Mouse (Mus musculus) right cerebral cortex, adult 18-20 months (tissue): ENCODE measurements at regions not wholly inside any gene's neighbourhood (a gene's known extent, or its start where the extent isn't known, plus 50 kb on each side); places are given as distances from the start of the nearest gene placed in this dataset.

Experiments
- DNase-seq: peaks from one replicate; pipeline ENCODE4 v3.0.0; 2022; ENCODE audit warnings: mixed read lengths

DNA sequence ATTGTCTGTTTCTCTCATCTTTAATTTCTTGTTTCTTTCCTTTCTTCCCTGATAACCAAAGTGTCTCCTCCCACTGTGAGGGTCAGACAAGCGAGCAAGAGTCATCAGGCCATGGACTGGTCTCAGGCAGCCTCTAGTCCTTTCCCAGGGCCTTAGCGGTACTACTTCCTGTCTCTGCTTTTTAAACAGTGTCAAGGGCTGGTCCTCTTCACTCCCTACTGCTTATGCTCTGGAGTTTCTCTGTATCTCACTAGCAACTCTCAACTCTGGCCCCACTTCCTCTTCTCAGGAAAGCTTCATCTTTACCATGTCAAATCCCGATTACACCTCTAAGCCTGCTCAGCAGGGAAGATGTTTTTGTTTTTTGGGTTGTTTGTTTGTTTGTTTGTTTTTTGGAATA lies 124.1 kb downstream of the Pten start:
- DNase-seq = no peak

GRCm38 (mm10) chr19:32884279-32884678 lies 127.0 kb downstream of the Pten start:
- DNase-seq = no peak

- DNase-seq = no peak
Observed at GRCm38 (mm10) chr19:32885481-32886131, 128.3 kb downstream of the Pten start.

DNA sequence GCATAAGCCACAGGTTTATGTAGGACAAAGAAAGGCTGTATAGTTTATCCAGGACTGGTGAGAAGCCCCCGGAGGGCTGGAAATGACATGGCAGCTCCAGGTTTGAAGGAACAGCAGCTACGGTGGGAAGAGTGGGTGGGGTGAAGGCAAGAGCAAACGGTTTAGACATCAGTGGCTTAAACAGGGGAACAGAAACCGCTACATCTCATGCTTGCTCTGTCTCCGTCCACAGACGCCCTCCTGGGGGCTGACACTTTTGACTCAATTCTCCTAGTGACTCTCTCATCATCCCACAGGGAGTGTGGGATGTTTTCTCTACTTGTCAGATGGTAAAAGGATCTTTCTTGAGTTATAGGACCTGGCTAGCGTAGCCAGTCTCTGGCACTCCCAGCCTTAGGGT lies 129.9 kb downstream of the Pten start:
- DNase-seq = no peak

DNA sequence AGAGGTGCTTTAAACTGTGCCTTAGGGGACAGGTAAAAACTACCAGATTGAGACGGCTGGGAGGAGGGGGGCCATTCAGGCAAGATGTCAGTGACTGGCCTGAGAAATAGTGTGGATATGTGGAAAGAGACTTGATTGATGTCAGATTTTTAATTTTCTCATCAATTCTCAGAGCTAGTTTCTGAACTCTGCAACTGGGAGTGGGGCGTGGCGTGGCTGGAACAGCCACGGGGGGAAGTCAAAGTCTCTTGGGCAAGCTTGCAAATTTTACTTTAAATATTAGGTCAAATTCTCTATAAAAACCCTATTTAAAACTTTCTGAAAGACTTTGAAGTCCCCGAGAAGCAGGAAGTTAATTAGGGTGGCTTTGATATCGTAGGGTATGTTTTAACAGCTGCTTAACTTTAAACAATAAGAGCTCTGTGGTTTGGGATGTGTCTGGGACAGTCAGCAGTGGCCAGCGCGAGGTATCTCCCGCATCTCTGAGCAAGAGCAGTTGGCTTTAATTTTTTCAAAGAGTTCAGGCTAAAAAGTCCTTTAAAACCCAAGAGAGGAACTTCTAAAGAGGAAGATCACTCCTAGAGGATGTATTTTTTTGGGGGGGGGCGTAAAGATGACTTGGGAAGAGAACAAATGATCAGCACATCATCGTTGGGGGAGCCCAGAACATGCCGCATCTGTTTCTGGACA lies 131.5 kb downstream of the Pten start:
- DNase-seq = no peak

DNA sequence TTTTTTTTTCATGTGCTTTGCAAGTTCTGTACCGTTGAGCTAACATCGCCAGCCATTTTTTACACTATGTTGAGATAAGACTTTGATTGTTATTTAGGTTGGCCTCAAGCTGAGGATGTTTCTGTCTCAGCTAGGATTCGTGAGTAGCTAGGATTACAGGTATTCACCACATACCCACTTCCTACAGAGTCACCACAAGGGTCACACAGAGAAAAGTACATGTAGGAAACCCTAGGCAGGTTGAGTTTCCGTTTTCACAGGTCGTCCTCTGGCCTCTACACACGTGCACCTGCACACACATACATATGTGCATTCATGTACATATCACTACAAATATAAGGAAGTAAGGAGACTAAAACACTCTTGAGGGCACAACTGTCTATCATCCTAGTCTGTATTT lies 133.5 kb downstream of the Pten start:
- DNase-seq = no peak

DNA sequence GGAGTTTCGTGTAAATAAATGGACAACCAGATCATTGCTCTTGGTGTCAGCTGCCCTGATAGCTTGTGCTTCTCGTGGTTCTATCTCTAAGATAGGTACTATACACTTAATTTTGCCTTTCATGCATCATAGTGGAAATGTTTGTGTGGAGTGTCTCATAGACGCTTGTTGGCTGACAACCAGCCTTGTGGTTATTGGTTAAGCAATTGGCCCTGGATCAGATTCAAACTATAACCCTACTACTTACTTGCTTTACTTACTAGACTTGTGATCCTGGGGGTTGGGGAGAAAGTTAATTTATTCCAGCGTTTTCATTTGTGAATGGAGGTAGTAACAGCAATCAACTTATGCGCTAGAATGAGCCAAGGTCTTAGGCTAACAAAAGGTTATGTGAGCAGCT lies 135.2 kb downstream of the Pten start:
- DNase-seq = no peak

- DNase-seq = no peak
Observed at GRCm38 (mm10) chr19:32903454-32904108, 146.3 kb downstream of the Pten start.

- no peak for DNase-seq
Observed at GRCm38 (mm10) chr19:32904517-32904916, 147.2 kb downstream of the Pten start.

DNA sequence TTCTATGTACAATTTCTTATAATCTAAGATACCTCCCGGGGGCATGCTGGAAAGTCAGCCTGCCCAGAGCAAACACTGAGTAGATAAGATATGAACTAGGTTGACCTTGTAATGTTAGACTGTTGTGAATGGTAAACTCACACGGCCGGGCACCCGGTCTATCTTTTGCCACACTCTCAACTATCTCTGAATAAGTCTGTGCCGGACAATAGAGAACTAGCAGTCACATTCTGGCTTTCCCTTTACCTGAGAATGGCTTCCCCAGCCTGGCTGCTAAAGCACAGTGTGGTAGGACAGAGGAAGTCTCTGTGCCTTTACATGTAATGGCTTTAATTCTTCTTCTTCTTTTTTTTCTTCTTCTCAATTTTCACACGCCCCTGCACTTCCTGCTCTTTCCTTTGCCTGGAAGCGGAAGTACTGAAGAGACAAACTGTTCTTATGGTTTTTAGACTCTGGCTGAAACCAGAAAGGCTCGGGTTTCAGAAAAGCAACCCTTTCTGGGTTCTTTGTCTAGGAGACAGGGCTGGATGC lies 148.7 kb downstream of the Pten start:
- no peak for DNase-seq

GRCm38 (mm10) chr19:32906820-32907219 lies 149.5 kb downstream of the Pten start:
- no peak for DNase-seq

DNA sequence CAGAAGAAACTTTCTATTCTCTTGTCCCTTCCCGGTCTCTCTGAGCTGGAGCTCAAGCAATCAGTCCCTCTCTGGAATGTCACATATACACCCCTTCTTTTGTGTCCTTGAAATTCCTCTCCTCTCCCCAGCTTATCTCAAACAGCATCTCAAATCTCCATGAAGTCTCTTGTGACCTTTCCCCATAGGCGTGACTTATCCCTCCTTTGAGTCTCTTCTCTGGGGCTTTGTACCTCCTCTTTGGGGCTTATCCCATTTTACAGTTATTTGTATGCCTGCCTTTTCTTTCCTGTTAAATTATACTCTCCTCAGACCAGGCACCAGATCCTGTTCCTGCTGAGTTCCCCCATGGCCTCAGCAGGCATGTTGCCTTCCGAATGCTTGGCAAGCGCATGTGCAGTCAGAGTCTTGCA lies 152.8 kb downstream of the Pten start:
- no peak for DNase-seq

- DNase-seq = no peak
Observed at GRCm38 (mm10) chr19:32912323-32912722, 155.0 kb downstream of the Pten start.

DNA sequence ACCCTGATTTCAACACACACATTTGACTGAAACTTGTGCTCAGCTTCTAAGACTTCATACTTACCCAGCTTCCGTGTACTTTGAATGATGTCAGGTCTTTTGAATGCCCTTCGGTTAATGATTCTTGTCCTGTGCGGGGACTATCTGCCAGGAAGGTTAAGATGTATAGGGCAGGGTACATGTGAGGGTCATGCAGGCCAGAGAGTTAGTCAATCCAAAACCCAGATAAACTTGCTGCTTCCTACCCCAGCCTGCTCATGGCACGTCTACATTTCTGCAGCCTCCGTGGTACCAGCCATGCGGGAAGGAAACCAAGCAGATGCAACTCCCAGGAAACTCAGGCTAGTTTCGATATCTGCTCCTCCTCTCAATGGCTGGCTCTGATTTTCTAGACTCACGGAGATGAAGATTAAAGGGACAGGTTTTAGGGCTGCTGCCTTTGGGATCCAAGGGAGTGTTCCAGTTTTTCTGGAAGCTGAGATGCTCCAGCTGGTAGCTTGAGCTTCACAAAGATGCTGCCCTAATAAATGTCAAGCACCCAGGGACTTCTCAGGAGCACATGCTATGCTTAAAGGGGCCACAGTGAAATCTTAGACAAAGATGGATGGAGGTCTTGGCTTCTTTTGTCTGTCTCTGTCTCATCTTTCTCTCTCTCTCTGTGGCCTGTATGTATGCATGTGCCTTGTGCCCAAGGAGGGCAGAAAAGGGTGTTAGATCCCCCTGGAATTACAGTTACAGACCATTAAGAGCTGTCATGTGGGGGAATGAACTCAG lies 159.4 kb downstream of the Pten start:
- DNase-seq = no peak

DNA sequence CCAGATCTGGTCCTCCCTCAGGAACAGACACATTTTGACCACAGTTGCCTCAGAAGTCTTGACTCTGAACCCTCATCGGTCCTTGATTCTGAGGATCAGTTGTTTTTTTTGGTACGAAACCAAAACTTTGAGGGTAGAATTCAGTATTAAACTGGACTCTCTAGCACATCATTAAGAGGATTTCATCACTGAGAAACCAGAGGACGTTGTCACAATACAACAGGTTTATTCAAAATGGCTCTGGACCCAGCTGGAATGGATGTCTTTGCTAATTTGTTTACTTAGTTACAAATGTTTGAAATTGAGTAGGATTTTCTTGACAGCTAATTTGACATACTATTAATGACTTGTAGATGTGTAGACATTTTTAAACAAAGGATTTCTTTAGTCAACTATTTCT lies 163.7 kb downstream of the Pten start:
- no peak for DNase-seq

DNA sequence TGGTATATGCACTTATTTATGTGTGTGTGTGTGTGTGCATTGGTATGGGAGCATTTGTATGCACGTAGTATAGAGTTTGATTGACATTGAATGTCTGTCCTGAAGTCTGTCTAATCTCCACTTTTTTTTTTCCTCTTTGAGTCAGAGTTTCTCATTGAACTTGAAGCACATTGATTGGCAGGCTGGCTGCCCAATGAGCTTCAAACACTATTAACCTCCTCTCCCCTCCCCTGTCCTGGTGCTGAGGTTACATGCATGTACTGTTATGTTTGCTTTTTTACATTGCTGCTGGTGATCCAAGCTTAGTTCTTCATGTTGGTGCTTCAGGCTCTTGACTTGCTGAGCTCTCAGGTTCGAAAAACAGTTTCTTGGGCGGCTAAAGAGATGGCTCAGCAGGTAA lies 166.6 kb downstream of the Pten start:
- no peak for DNase-seq

DNA sequence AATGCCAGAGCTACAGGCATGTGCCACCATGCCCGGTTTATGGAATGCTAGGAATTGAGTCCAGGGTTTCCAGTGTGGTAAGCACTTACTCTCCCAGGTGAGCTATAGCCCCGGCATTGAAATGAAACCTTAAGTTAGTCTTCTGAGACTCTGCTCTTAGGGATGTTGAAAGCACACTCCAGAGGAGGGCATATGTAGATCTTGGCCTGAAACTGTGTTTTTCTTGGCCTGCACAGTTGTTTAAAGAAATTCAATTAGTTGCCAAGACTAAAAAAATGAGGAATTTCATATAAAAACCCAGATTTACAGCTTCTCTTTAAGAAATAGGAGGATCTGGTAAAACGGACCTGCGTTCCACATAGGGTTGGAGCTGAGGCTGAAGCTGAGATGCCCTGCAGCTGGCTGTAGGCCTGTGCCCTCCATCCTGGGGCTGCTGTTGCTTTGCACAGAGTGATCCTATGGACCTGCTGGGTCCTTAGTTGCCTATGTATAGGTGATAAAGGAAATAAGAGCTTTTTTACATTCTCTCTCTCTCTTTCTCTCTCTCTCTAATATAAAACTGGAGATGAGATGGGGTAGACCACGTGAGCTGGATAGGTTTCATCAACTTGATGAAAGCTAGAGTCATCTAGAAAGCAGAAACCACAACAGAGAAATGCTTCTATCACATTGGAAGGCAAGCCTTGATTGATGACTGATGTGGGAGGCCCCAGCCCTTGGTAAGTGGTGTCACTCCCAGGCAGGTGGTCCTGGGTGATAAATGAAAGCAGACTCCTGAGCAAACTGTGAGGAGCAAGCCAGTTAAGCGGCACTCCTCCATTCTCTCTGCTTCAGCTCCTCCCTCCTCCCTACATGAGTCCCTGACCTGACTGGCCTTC lies 168.6 kb downstream of the Pten start:
- no peak for DNase-seq

- no peak for DNase-seq
Observed at GRCm38 (mm10) chr19:32926571-32926970, 169.3 kb downstream of the Pten start.

GRCm38 (mm10) chr19:32933676-32934075 lies 176.4 kb downstream of the Pten start:
- DNase-seq = no peak

DNA sequence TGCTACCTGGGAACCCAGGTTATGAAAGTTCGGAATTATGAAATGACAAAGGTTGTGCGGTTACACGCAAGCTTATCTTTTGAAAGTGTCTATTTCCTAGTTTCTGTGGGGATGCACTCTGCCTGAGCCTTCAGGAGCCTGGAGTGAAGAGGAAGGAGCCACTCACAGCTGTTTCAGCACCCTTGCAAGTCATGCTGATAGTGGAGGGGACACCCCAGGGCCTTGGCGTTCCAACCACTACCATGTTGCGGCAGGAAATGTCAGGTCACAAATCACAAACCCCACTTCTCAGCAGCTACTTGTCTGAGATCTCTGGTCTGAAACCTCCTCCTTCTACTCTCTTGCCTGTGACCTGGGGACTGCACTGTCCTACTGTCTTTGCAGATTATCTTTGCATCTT lies 178.3 kb downstream of the Pten start:
- DNase-seq = no peak

DNA sequence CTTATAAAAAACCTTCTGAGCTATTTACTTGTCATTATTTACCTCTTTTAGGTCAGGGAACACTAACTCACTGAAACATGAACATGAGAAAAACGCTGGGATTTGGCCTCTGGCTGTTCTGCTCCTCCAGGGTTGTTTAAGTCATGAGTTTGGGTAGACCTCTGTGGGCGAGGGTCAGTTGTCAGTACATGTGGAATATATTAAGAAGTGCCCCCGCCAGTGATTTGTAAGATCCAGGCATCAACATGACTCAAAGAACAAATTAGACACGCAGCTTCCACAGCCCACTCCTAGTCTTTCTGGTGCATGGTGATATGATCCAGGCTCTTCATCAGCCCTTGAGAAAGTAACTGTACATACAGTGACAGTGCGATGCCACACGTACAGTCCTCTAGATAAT lies 180.3 kb downstream of the Pten start:
- no peak for DNase-seq

- no peak for DNase-seq
Observed at GRCm38 (mm10) chr19:32939692-32940091, 182.4 kb downstream of the Pten start.
